Mouse (Mus musculus): ENCODE measurements around the gene Tnfrsf22. TPM values are rescaled to one million over a fixed set of nuclear protein-coding genes. Genes with fewer than 3 reads are reported as not detected.
A peak's percentile ranks its signal among the peaks of the same experiment; 100 is the strongest.

Tnfrsf22 gene
- polyA plus RNA-seq, 1 experiment from 2014 or later = 12.1 TPM

- no peaks in the 10 kb centered on the region for H3K27me3 ChIP-seq
- H3K27ac ChIP-seq = peak within 1 kb of the TSS; percentile 75
- H3K4me3 ChIP-seq (replicated peaks) = peak within 1 kb of the TSS; percentile 68
- no peaks in the 10 kb centered on the region for H3K9me3 ChIP-seq (replicated peaks)
- WGBS = 2% methylated on average over 35 of the region's 35 CpGs
- H3K36me3 ChIP-seq = peaks cover 17% of the 10 kb centered on the region; the same call in 1 of the 2 replicates
- H3K9ac ChIP-seq = peak within 1 kb of the TSS; percentile 81
- peak; percentile 99 for ATAC-seq (replicated peaks; ENCODE audit: low FRiP score)
- H3K4me1 ChIP-seq = peaks cover 26% of the 10 kb centered on the region
- peak within 1 kb of the TSS; percentile 91 for H3K4me2 ChIP-seq
Observed at GRCm38 (mm10) chr7:143599428-143600230, 49.8 kb downstream of the Tnfrsf22 start, which contains the start of gene Cars. Cars (minus strand) TSS chr7:143600090.

DNA sequence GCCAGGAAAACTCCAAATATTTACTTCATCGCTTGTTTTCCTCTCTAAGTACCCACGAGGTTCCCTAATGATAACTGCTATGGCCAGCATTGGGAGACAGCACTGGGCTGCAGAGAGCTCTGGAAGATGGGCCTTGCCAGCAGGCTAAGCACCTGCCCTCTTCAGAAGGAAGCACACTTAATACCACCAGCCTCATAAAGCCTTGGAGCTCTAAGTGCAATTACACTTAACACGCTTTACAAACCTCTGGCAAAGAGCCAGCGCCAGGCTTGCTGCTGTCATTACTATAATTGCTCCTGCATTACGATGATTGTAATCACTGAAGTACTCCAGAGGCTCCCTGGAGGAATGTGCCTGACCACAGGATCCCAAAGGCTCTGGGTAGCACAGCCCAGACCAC lies 54.6 kb downstream of the Tnfrsf22 start:
- Histone ChIP-seq H3K36me3 (peaks cover 48% of the 10 kb centered on the region), H3K4me1 (peaks cover 23% of the 10 kb centered on the region), H3K9ac (no peak overlapping the region), H3K4me3 (replicated peaks) (no peak overlapping the region), H3K4me2 (no peak overlapping the region), H3K9me3 (replicated peaks) (no peaks in the 10 kb centered on the region), H3K27me3 (no peaks in the 10 kb centered on the region), H3K27ac (no peak overlapping the region)
- WGBS = 55% methylated on average over 5 of the region's 5 CpGs
- no peak for ATAC-seq (replicated peaks; ENCODE audit: low FRiP score)

- Histone ChIP-seq H3K4me3 (replicated peaks) (no peak overlapping the region), H3K9ac (no peak overlapping the region)
- 93% methylated on average over 10 of the region's 10 CpGs for WGBS
Observed at GRCm38 (mm10) chr7:143592255-143592654, 57.2 kb downstream of the Tnfrsf22 start.

GRCm38 (mm10) chr7:143588006-143588405 lies 61.5 kb downstream of the Tnfrsf22 start:
- no peak overlapping the region for H3K27ac ChIP-seq
- ATAC-seq (replicated peaks; ENCODE audit: low FRiP score) = no peak
- H3K4me3 ChIP-seq (replicated peaks) = no peak overlapping the region

More at GRCm38 (mm10) chr7:143592255-143592654, 57.2 kb downstream of the Tnfrsf22 start:
- H3K9me3 ChIP-seq (replicated peaks) = no peaks in the 10 kb centered on the region
- H3K4me1 ChIP-seq = peaks cover 8% of the 10 kb centered on the region; the same call in 1 of the 2 replicates
- peaks cover 73% of the 10 kb centered on the region for H3K36me3 ChIP-seq
- ATAC-seq (replicated peaks; ENCODE audit: low FRiP score) = no peak
- no peak overlapping the region for H3K27ac ChIP-seq
- no peak overlapping the region for H3K4me2 ChIP-seq
- H3K27me3 ChIP-seq = no peaks in the 10 kb centered on the region

GRCm38 (mm10) chr7:143587586-143587985 lies 61.9 kb downstream of the Tnfrsf22 start:
- H3K4me1 ChIP-seq = no peaks in the 10 kb centered on the region
- H3K27me3 ChIP-seq = no peaks in the 10 kb centered on the region
- H3K9me3 ChIP-seq (replicated peaks) = no peaks in the 10 kb centered on the region
- H3K9ac ChIP-seq = no peak overlapping the region
- peaks cover 96% of the 10 kb centered on the region for H3K36me3 ChIP-seq
- no peak overlapping the region for H3K4me3 ChIP-seq (replicated peaks)
- WGBS = 90% methylated on average over 5 of the region's 5 CpGs
- ATAC-seq (replicated peaks; ENCODE audit: low FRiP score) = no peak
- no peak overlapping the region for H3K27ac ChIP-seq
- no peak overlapping the region for H3K4me2 ChIP-seq

More at GRCm38 (mm10) chr7:143588006-143588405, 61.5 kb downstream of the Tnfrsf22 start:
- H3K27me3 ChIP-seq = no peaks in the 10 kb centered on the region
- WGBS = 90% methylated on average over 4 of the region's 4 CpGs
- peaks cover 96% of the 10 kb centered on the region for H3K36me3 ChIP-seq
- no peaks in the 10 kb centered on the region for H3K9me3 ChIP-seq (replicated peaks)
- no peak overlapping the region for H3K4me2 ChIP-seq
- H3K4me1 ChIP-seq = no peaks in the 10 kb centered on the region
- H3K9ac ChIP-seq = no peak overlapping the region

Other genes with a start within 250 kb of the Tnfrsf22 start
- 844 and 965 TPM in 2 replicates for gene Cdkn1c, start 188.6 kb downstream of the Tnfrsf22 start, polyA plus RNA-seq (2015; fragmentation: Nextera tagmentation; extraction: Ambion mirVana)
- 4.1 and 4.5 TPM in 2 replicates for gene Slc22a18, start 175.9 kb downstream of the Tnfrsf22 start, polyA plus RNA-seq (2015; fragmentation: Nextera tagmentation; extraction: Ambion mirVana)
- gene Phlda2, start 146.5 kb downstream of the Tnfrsf22 start, polyA plus RNA-seq (2015; fragmentation: Nextera tagmentation; extraction: Ambion mirVana) = 8.4 and 10.8 TPM in 2 replicates
- gene Nap1l4, start 100.6 kb downstream of the Tnfrsf22 start, polyA plus RNA-seq (2015; fragmentation: Nextera tagmentation; extraction: Ambion mirVana) = 276 and 287 TPM in 2 replicates
- gene Cars, start 49.6 kb downstream of the Tnfrsf22 start, polyA plus RNA-seq (2015; fragmentation: Nextera tagmentation; extraction: Ambion mirVana) = 62.3 and 62.9 TPM in 2 replicates
- 0.54 and 0.65 TPM in 2 replicates for gene Tnfrsf26, start 20.9 kb downstream of the Tnfrsf22 start, polyA plus RNA-seq (2015; fragmentation: Nextera tagmentation; extraction: Ambion mirVana)
- gene Tnfrsf23, start 36.2 kb upstream of the Tnfrsf22 start, polyA plus RNA-seq (2015; fragmentation: Nextera tagmentation; extraction: Ambion mirVana) = 2.0 and 2.8 TPM in 2 replicates
- gene Osbpl5, start 107.3 kb upstream of the Tnfrsf22 start, polyA plus RNA-seq (2015; fragmentation: Nextera tagmentation; extraction: Ambion mirVana) = 31.9 and 34.0 TPM in 2 replicates
- not detected in 2 replicates for gene Mrgprg, start 117.3 kb upstream of the Tnfrsf22 start, polyA plus RNA-seq (2015; fragmentation: Nextera tagmentation; extraction: Ambion mirVana)
- gene Mrgpre, start 134.8 kb upstream of the Tnfrsf22 start, polyA plus RNA-seq (2015; fragmentation: Nextera tagmentation; extraction: Ambion mirVana) = 1.7 and 2.0 TPM in 2 replicates
- gene Nadsyn1, start 173.2 kb upstream of the Tnfrsf22 start, polyA plus RNA-seq (2015; fragmentation: Nextera tagmentation; extraction: Ambion mirVana) = 9.0 and 10.4 TPM in 2 replicates
- 37.7 and 47.2 TPM in 2 replicates for gene Dhcr7, start 173.5 kb upstream of the Tnfrsf22 start, polyA plus RNA-seq (2015; fragmentation: Nextera tagmentation; extraction: Ambion mirVana)
- gene Gm498, start 217.2 kb upstream of the Tnfrsf22 start, polyA plus RNA-seq (2015; fragmentation: Nextera tagmentation; extraction: Ambion mirVana) = not detected in 2 replicates